Comparison of ENCODE assay signal across 9 mouse cellular contexts in genomic region chr2:18050018-18050417, GRCm38 (mm10). TPM values are rescaled to one million over a fixed set of nuclear protein-coding genes. Genes with fewer than 3 reads are reported as not detected.
A peak's percentile ranks its signal among the peaks of the same experiment; 100 is the strongest.
DNase-seq lines count a peak whose midpoint lies in the region; ATAC-seq lines count a peak whose summit lies in the region.
"Had no signal": no experiment of that assay in that cellular context is flagged by ENCODE, and none has a peak within 500 bp of the region (broad histone marks: within the 10 kb centered on the region; RNA-seq: fewer than 3 reads in every experiment).

No protein-coding gene starts in this region.

- no peaks in the 10 kb centered on the region for H3K27me3 ChIP-seq in heart, embryonic 16.5 days (ENCODE audit: control insufficient read depth, insufficient read depth, low read length)
- no peaks in the 10 kb centered on the region for H3K27me3 ChIP-seq in embryonic facial prominence, embryonic 12.5 days
- no peaks in the 10 kb centered on the region for H3K27me3 ChIP-seq in intestine, embryonic 14.5 days (replicated peaks; ENCODE audit: control insufficient read depth, insufficient read depth, low read length)
- H3K27me3 ChIP-seq in midbrain, embryonic 16.5 days (ENCODE audit: control insufficient read depth, insufficient read depth, low read depth, low read length): no peaks in the 10 kb centered on the region

- peaks cover 19% of the 10 kb centered on the region for H3K4me1 ChIP-seq in heart, embryonic 16.5 days (ENCODE audit: control insufficient read depth, insufficient read depth, low read length)
- H3K4me1 ChIP-seq in embryonic facial prominence, embryonic 12.5 days: peaks cover 33% of the 10 kb centered on the region
- H3K4me1 ChIP-seq in intestine, embryonic 14.5 days (replicated peaks; ENCODE audit: control insufficient read depth, insufficient read depth, low read length): peaks cover 47% of the 10 kb centered on the region
- peaks cover 35% of the 10 kb centered on the region for H3K4me1 ChIP-seq in midbrain, embryonic 16.5 days (ENCODE audit: control insufficient read depth, insufficient read depth, low read length)

- WGBS in heart, embryonic 16.5 days: 16% methylated on average over 2 of the region's 2 CpGs
- 3% methylated on average over 2 of the region's 2 CpGs for WGBS in embryonic facial prominence, embryonic 12.5 days
- WGBS in intestine, embryonic 14.5 days: 34% methylated on average over 2 of the region's 2 CpGs
- WGBS in midbrain, embryonic 16.5 days: 10% methylated on average over 2 of the region's 2 CpGs

- H3K36me3 ChIP-seq in heart, embryonic 16.5 days (ENCODE audit: control insufficient read depth, insufficient read depth): no peaks in the 10 kb centered on the region
- no peaks in the 10 kb centered on the region for H3K36me3 ChIP-seq in embryonic facial prominence, embryonic 12.5 days
- H3K36me3 ChIP-seq in intestine, embryonic 14.5 days (ENCODE audit: control insufficient read depth, insufficient read depth, low read length): no peaks in the 10 kb centered on the region
- no peaks in the 10 kb centered on the region for H3K36me3 ChIP-seq in midbrain, embryonic 16.5 days (ENCODE audit: control insufficient read depth, insufficient read depth, low read length)

- intact Hi-C loops in heart, postnatal 14 days (cut with DNase I): no loop called here

- peak overlapping the region; percentile 80 for H3K4me2 ChIP-seq in heart, embryonic 16.5 days (ENCODE audit: low read depth, low read length)
- peak overlapping the region; percentile 79 for H3K4me2 ChIP-seq in embryonic facial prominence, embryonic 12.5 days (replicated peaks)
- peak overlapping the region; percentile 85 for H3K4me2 ChIP-seq in intestine, embryonic 14.5 days (ENCODE audit: low read length)
- H3K4me2 ChIP-seq in midbrain, embryonic 16.5 days (ENCODE audit: low read length): peak overlapping the region; percentile 81

- DNase-seq in heart, postnatal 14 days: no peak
- no peak for DNase-seq in intestine, embryonic 14.5 days (ENCODE audit: low spot score)
- DNase-seq in frontal cortex, postnatal 10 days (ENCODE audit: low spot score in 2 of 2): no peak
- DNase-seq in thymus, postnatal 0 days (ENCODE audit: low spot score): no peak
- DNase-seq in cerebellum, adult 9-11 months: no peak
- DNase-seq: gastrocnemius, postnatal 25 days had no signal

- H3K27ac ChIP-seq in heart, embryonic 16.5 days (ENCODE audit: low read length): peak overlapping the region; percentile 99
- H3K27ac ChIP-seq in embryonic facial prominence, embryonic 12.5 days: peak overlapping the region; percentile 100
- peak overlapping the region; percentile 95; the same call in 1 of the 2 replicates for H3K27ac ChIP-seq in intestine, embryonic 14.5 days (ENCODE audit: low read depth)
- peak overlapping the region; percentile 100 for H3K27ac ChIP-seq in midbrain, embryonic 16.5 days (ENCODE audit: low read length)

- peak overlapping the region; percentile 75 for H3K9ac ChIP-seq in heart, embryonic 16.5 days (ENCODE audit: low read length)
- peak overlapping the region; percentile 100 for H3K9ac ChIP-seq in embryonic facial prominence, embryonic 12.5 days
- H3K9ac ChIP-seq in intestine, embryonic 14.5 days (ENCODE audit: low read length): peak overlapping the region; percentile 87
- H3K9ac ChIP-seq in midbrain, embryonic 16.5 days (ENCODE audit: low read depth, low read length): peak overlapping the region; percentile 50

- H3K9me3 ChIP-seq in heart, embryonic 16.5 days (replicated peaks; ENCODE audit: control insufficient read depth, low read length): no peaks in the 10 kb centered on the region
- H3K9me3 ChIP-seq in embryonic facial prominence, embryonic 12.5 days: no peaks in the 10 kb centered on the region
- H3K9me3 ChIP-seq in intestine, embryonic 14.5 days (ENCODE audit: control insufficient read depth, low read length): no peaks in the 10 kb centered on the region
- no peaks in the 10 kb centered on the region for H3K9me3 ChIP-seq in midbrain, embryonic 16.5 days (replicated peaks; ENCODE audit: control insufficient read depth, low read length, poor library complexity, severe bottlenecking)

- ATAC-seq in heart, embryonic 16.5 days (replicated peaks; ENCODE audit: extremely low read depth, insufficient read depth, low FRiP score): no peak
- no peak for ATAC-seq in embryonic facial prominence, embryonic 12.5 days (ENCODE audit: insufficient number of reproducible peaks, insufficient read depth, low FRiP score, low TSS enrichment)
- ATAC-seq in intestine, embryonic 14.5 days (replicated peaks; ENCODE audit: low FRiP score, low TSS enrichment, low read depth): no peak
- no peak for ATAC-seq in midbrain, embryonic 16.5 days

- peak overlapping the region; percentile 95 for H3K4me3 ChIP-seq in heart, embryonic 16.5 days (ENCODE audit: low read length)
- H3K4me3 ChIP-seq in embryonic facial prominence, embryonic 12.5 days: peak overlapping the region; percentile 91
- 0 out of 2 replicates have a peak overlapping the region, but pooled peaks have one; percentile 74 for H3K4me3 ChIP-seq in intestine, embryonic 14.5 days (ENCODE audit: low read depth, low read length)
- H3K4me3 ChIP-seq in midbrain, embryonic 16.5 days (ENCODE audit: low read depth, low read length): peak overlapping the region; percentile 14; the same call in 1 of the 2 replicates

RNA-seq across cellular contexts. Expression of gene Skida1, which starts 1.2 kb away (rescaled TPM):
- 3.9 TPM in 2 replicates for polyA plus RNA-seq in heart, embryonic 16.5 days (2015; fragmentation: Nextera tagmentation; extraction: Ambion mirVana)
- total RNA-seq in heart, postnatal 14 days (2021): 1 to 10 TPM; 3.3 to 4.8 TPM
- 14.2 and 14.7 TPM in 2 replicates for polyA plus RNA-seq in embryonic facial prominence, embryonic 12.5 days (2016; fragmentation: Nextera tagmentation; extraction: Ambion mirVana)
- polyA plus RNA-seq in intestine, embryonic 14.5 days (2014; fragmentation: Nextera tagmentation; extraction: Ambion mirVana): 3.3 and 3.8 TPM in 2 replicates
- polyA plus RNA-seq in midbrain, embryonic 16.5 days (2015; fragmentation: Nextera tagmentation; extraction: Ambion mirVana): 5.0 and 7.4 TPM in 2 replicates
- 0.65 and 0.77 TPM in 2 replicates for polyA plus RNA-seq in thymus, postnatal 0 days (2015; fragmentation: Nextera tagmentation; extraction: Ambion mirVana)

RNA-seq across cellular contexts. Expression of gene Mllt10, which starts 5.0 kb away (rescaled TPM):
- polyA plus RNA-seq in heart, embryonic 16.5 days (2015; fragmentation: Nextera tagmentation; extraction: Ambion mirVana): 40.7 and 44.5 TPM in 2 replicates
- 10 to 100 TPM; 41.6 to 42.5 TPM for total RNA-seq in heart, postnatal 14 days (2021)
- polyA plus RNA-seq in embryonic facial prominence, embryonic 12.5 days (2016; fragmentation: Nextera tagmentation; extraction: Ambion mirVana): 69.9 and 73.8 TPM in 2 replicates
- polyA plus RNA-seq in intestine, embryonic 14.5 days (2014; fragmentation: Nextera tagmentation; extraction: Ambion mirVana): 36.4 and 40.2 TPM in 2 replicates
- 43.7 and 45.8 TPM in 2 replicates for polyA plus RNA-seq in midbrain, embryonic 16.5 days (2015; fragmentation: Nextera tagmentation; extraction: Ambion mirVana)
- polyA plus RNA-seq in thymus, postnatal 0 days (2015; fragmentation: Nextera tagmentation; extraction: Ambion mirVana): 53.2 and 70.2 TPM in 2 replicates

RNA-seq across cellular contexts. Expression of gene A930004D18Rik, which starts 12.5 kb away (rescaled TPM):
- 9.4 and 9.5 TPM in 2 replicates for polyA plus RNA-seq in heart, embryonic 16.5 days (2015; fragmentation: Nextera tagmentation; extraction: Ambion mirVana)
- 1 to 10 TPM; 3.1 to 4.0 TPM for total RNA-seq in heart, postnatal 14 days (2021)
- polyA plus RNA-seq in embryonic facial prominence, embryonic 12.5 days (2016; fragmentation: Nextera tagmentation; extraction: Ambion mirVana): 16.4 and 18.7 TPM in 2 replicates
- polyA plus RNA-seq in intestine, embryonic 14.5 days (2014; fragmentation: Nextera tagmentation; extraction: Ambion mirVana): 11.5 and 13.3 TPM in 2 replicates
- 7.5 and 10.8 TPM in 2 replicates for polyA plus RNA-seq in midbrain, embryonic 16.5 days (2015; fragmentation: Nextera tagmentation; extraction: Ambion mirVana)
- polyA plus RNA-seq in thymus, postnatal 0 days (2015; fragmentation: Nextera tagmentation; extraction: Ambion mirVana): 2.6 and 3.3 TPM in 2 replicates

RNA-seq across cellular contexts. Expression of gene H2al2a, which starts 53.3 kb away (rescaled TPM):
- polyA plus RNA-seq in heart, embryonic 16.5 days (2015; fragmentation: Nextera tagmentation; extraction: Ambion mirVana): not detected in 2 replicates
- total RNA-seq in heart, postnatal 14 days (2021): not detected
- polyA plus RNA-seq in embryonic facial prominence, embryonic 12.5 days (2016; fragmentation: Nextera tagmentation; extraction: Ambion mirVana): not detected in 2 replicates
- not detected in 2 replicates for polyA plus RNA-seq in intestine, embryonic 14.5 days (2014; fragmentation: Nextera tagmentation; extraction: Ambion mirVana)
- not detected in 2 replicates for polyA plus RNA-seq in midbrain, embryonic 16.5 days (2015; fragmentation: Nextera tagmentation; extraction: Ambion mirVana)
- not detected in 2 replicates for polyA plus RNA-seq in thymus, postnatal 0 days (2015; fragmentation: Nextera tagmentation; extraction: Ambion mirVana)
- total RNA-seq: gastrocnemius, postnatal 25 days had no signal

Comparison
In these comparisons a context has a peak if more than half of its experiments do, and no peak if none do; other contexts are left out.
1. H3K4me3 ChIP-seq: peak in every context shown above with its lines; median percentile 95 in heart, embryonic 16.5 days; 91 in embryonic facial prominence, embryonic 12.5 days; 74 in intestine, embryonic 14.5 days; 14 in midbrain, embryonic 16.5 days.
2. H3K9ac ChIP-seq: peak in every context shown above with its lines; median percentile 100 in embryonic facial prominence, embryonic 12.5 days; 87 in intestine, embryonic 14.5 days; 75 in heart, embryonic 16.5 days; 50 in midbrain, embryonic 16.5 days.